Mouse (Mus musculus): ENCODE measurements at regions not wholly inside any gene's neighbourhood (a gene's known extent, or its start where the extent isn't known, plus 50 kb on each side); places are given as distances from the start of the nearest gene placed in this dataset.
A peak's percentile ranks its signal among the peaks of the same experiment; 100 is the strongest.

- peak; percentile 3 for DNase-seq
These were observed 589.3 kb downstream of the Kcnj3 start for GRCm38 (mm10) chr2:56025059-56025458.

DNA sequence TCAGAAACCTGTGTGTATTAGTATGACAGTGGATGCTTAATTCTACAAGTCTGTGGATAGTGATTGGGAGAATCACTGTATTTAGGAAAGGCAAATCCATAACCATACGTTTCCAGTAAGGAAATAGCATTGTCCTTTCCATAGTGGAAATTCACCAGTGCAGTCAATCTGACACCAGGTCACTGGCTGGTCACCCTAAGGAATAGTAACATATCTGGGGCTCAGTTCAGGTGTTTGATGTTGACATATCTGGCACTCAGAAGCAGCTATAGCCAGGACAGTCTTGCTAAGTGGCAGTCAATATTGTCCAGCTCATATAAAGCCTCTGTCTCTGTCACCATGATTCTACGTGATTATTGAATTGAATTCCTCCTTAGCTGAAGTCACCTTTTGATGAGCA, 593.2 kb downstream of the Kcnj3 start:
- no peak for DNase-seq

All from thymus, postnatal 14 days (tissue).